Mouse (Mus musculus): ENCODE results near the gene Gm17555. TPM values are rescaled to one million over a fixed set of nuclear protein-coding genes. Genes with fewer than 3 reads are reported as not detected.

Gm17555 gene
- total RNA-seq (2023): not detected

GRCm38 (mm10) chr2:126214800-126215199 is at the start of gene Gm17555:
Gene Gm17555, plus strand, starts transcription at chr2:126215100.

Other genes starting within 250 kb of the Gm17555 start
- under 1 TPM in 1 of 2 experiments, not detected in 1; 0.26 TPM for gene Fgf7, start 180.4 kb upstream of the Gm17555 start, total RNA-seq (2023)
- not detected for gene Fam227b, start 63.1 kb upstream of the Gm17555 start, total RNA-seq (2023)
- 1 to 10 TPM; 4.5 to 5.2 TPM for gene Dtwd1, start 63.0 kb upstream of the Gm17555 start, total RNA-seq (2023)